ENCODE assay signal across 42 mouse cellular contexts in genomic region chr16:23977732-23978131, GRCm38 (mm10). TPM values are rescaled to one million over a fixed set of nuclear protein-coding genes. Genes with fewer than 3 reads are reported as not detected.
DNase-seq lines count a peak whose midpoint lies in the region; ATAC-seq and TF ChIP-seq lines count a peak whose summit lies in the region.
"Had no signal": no experiment of that assay in that cellular context is flagged by ENCODE, and none has a peak within 500 bp of the region (broad histone marks: within the 10 kb centered on the region; RNA-seq: fewer than 3 reads in every experiment).

No protein-coding gene starts in this region.

- H3K36me3 ChIP-seq in lung, postnatal 0 days (ENCODE audit: insufficient read depth, low read length) = 0 out of 2 replicates have a peak, but pooled peaks cover under 1% of the 10 kb centered on the region
- H3K36me3 ChIP-seq: embryonic facial prominence, embryonic 12.5 days; heart, embryonic 13.5 days; hindbrain, embryonic 10.5 days; hindbrain, embryonic 15.5 days; liver, embryonic 12.5 days; midbrain, embryonic 13.5 days had no signal

- H3K9ac ChIP-seq in lung, postnatal 0 days (replicated peaks; ENCODE audit: low read depth) = no peak overlapping the region
- H3K9ac ChIP-seq: embryonic facial prominence, embryonic 12.5 days; heart, embryonic 13.5 days; hindbrain, embryonic 15.5 days; limb, embryonic 13.5 days; liver, embryonic 12.5 days; lung, embryonic 14.5 days; midbrain, embryonic 13.5 days had no signal

- no peak overlapping the region for H3K4me2 ChIP-seq in lung, postnatal 0 days (replicated peaks; ENCODE audit: low read depth, low read length)
- H3K4me2 ChIP-seq: embryonic facial prominence, embryonic 12.5 days; heart, embryonic 13.5 days; hindbrain, embryonic 15.5 days; limb, embryonic 13.5 days; liver, embryonic 12.5 days; lung, embryonic 14.5 days; midbrain, embryonic 13.5 days had no signal

- peak; percentile 68 for ATAC-seq in lung, postnatal 0 days
- no peak for ATAC-seq in cerebellum, adult (ENCODE audit: insufficient number of reproducible peaks, low FRiP score, low TSS enrichment)
- ATAC-seq: activated CD4-positive, CD25-positive, alpha-beta regulatory T cell, adult 4 months; CD4-positive, CD25-positive, alpha-beta regulatory T cell, adult 4 months; forebrain, embryonic 14.5 days; inflammation-experienced regulatory T-cells, adult 6 months; liver, embryonic 12.5 days; midbrain, embryonic 13.5 days had no signal

- 62% methylated on average over 3 of the region's 3 CpGs for WGBS in lung, postnatal 0 days

- H3K27me3 ChIP-seq in lung, postnatal 0 days (replicated peaks; ENCODE audit: insufficient read depth, low read length) = no peaks in the 10 kb centered on the region

- TF ChIP-seq POLR2A in bone marrow macrophage, adult 2 months (IDR thresholded peaks at IDR 0.05; ENCODE audit: borderline replicate concordance, low read depth, low read length) = no peak

- no peaks in the 10 kb centered on the region for H3K9me3 ChIP-seq in lung, postnatal 0 days (ENCODE audit: low read length)
- H3K9me3 ChIP-seq: embryonic facial prominence, embryonic 12.5 days; heart, embryonic 13.5 days; hindbrain, embryonic 10.5 days; hindbrain, embryonic 15.5 days; limb, embryonic 13.5 days; liver, embryonic 12.5 days; midbrain, embryonic 13.5 days had no signal

- TF ChIP-seq EP300 in lung, postnatal 0 days (IDR thresholded peaks at IDR 0.05) = peak; percentile 86

- no peak for TF ChIP-seq CTCF in layer of hippocampus, adult 2 months (conservative IDR thresholded peaks at IDR 0.05)
- no peak for TF ChIP-seq CTCF in bone marrow macrophage, adult 2 months (IDR thresholded peaks at IDR 0.05; ENCODE audit: low read depth, low read length)
- TF ChIP-seq CTCF in lung, postnatal 0 days (IDR thresholded peaks at IDR 0.05) = no peak

- no peak overlapping the region for H3K4me3 ChIP-seq in layer of hippocampus, adult 2 months
- no peak overlapping the region for H3K4me3 ChIP-seq in bone marrow macrophage, adult 2 months (ENCODE audit: insufficient read depth, low read length)
- H3K4me3 ChIP-seq in lung, postnatal 0 days (ENCODE audit: low read depth, low read length) = no peak overlapping the region
- H3K4me3 ChIP-seq: embryonic facial prominence, embryonic 12.5 days; heart, embryonic 13.5 days; hindbrain, embryonic 10.5 days; hindbrain, embryonic 15.5 days; limb, embryonic 13.5 days; liver, embryonic 12.5 days; megakaryocyte, embryonic 14.5 days; midbrain, embryonic 13.5 days had no signal

- no peak for DNase-seq in layer of hippocampus, adult 2 months (ENCODE audit: low spot score in 2 of 2)
- no peak for DNase-seq in layer of hippocampus, postnatal 36 days
- peak; percentile 89 for DNase-seq in lung, postnatal 0 days (ENCODE audit: low spot score)
- peak; percentile 56 to 69 for DNase-seq in lung, postnatal 4 days
- no peak for DNase-seq in thymus, adult 18-20 months
- DNase-seq in gastrocnemius, adult 8-10 months (ENCODE audit: low spot score in 2 of 2) = no peak
- DNase-seq: adrenal gland, adult 8-10 months; cerebellum, postnatal 36 days; gastrocnemius, postnatal 10 days; heart, postnatal 10 days; kidney, adult 11 months; kidney, postnatal 25 days; lung, embryonic 14.5 days; retina, postnatal 1 day; right cerebral cortex, postnatal 14 days had no signal

- H3K4me1 ChIP-seq in bone marrow macrophage, adult 2 months (ENCODE audit: control insufficient read depth, insufficient read depth, low read length) = peaks cover 43% of the 10 kb centered on the region
- H3K4me1 ChIP-seq in lung, postnatal 0 days (ENCODE audit: insufficient read depth, low read depth, low read length) = peaks cover 17% of the 10 kb centered on the region

- H3K27ac ChIP-seq in layer of hippocampus, adult 2 months = peak overlapping the region; percentile 67
- peak overlapping the region; percentile 46 for H3K27ac ChIP-seq in bone marrow macrophage, adult 2 months (ENCODE audit: insufficient read depth, low read depth, low read length)
- H3K27ac ChIP-seq in lung, postnatal 0 days (ENCODE audit: low read length) = no peak overlapping the region
- H3K27ac ChIP-seq: embryonic facial prominence, embryonic 12.5 days; heart, embryonic 13.5 days; hindbrain, embryonic 10.5 days; hindbrain, embryonic 15.5 days; limb, embryonic 13.5 days; liver, embryonic 12.5 days; midbrain, embryonic 13.5 days had no signal

RNA-seq across cellular contexts. Expression of gene Gm37419, which starts 10.6 kb away (rescaled TPM):
- total RNA-seq in layer of hippocampus, adult 2 months (2021) = not detected
- not detected for total RNA-seq in layer of hippocampus, postnatal 36 days (2021)
- polyA plus RNA-seq in bone marrow macrophage, adult 2 months (2012; ENCODE audit: insufficient read depth, insufficient read length, missing spikeins) = not detected in 2 replicates
- polyA plus RNA-seq in lung, postnatal 0 days (2015; fragmentation: Nextera tagmentation; extraction: Ambion mirVana) = not detected in 2 replicates
- not detected for total RNA-seq in gastrocnemius, adult 8-10 months (2022)
- total RNA-seq: adrenal gland, adult 8-10 months; gastrocnemius, postnatal 10 days; heart, adult 18-20 months; heart, postnatal 10 days; layer of hippocampus, adult 18-20 months; layer of hippocampus, postnatal 14 days; left cerebral cortex, adult 8-10 months; left cerebral cortex, postnatal 36 days; monocyte, adult 5-6 weeks had no signal
- polyA plus RNA-seq: activated CD4-positive, CD25-positive, alpha-beta regulatory T cell, adult 4 months; CD4-positive, CD25-positive, alpha-beta regulatory T cell, adult 4 months; cerebellum, adult 2 months; embryonic facial prominence, embryonic 12.5 days; forebrain, embryonic 14.5 days; frontal cortex, adult 2 months; heart, embryonic 13.5 days; hindbrain, embryonic 10.5 days; hindbrain, embryonic 15.5 days; inflammation-experienced regulatory T-cells, adult 6 months; kidney, embryonic 14.5 days; limb, embryonic 13.5 days; liver, embryonic 12.5 days; lung, embryonic 14.5 days; midbrain, embryonic 13.5 days; neural tube, embryonic 14.5 days; small intestine, adult 2 months; stomach, embryonic 14.5 days; testis, adult 2 months had no signal

RNA-seq across cellular contexts. Expression of gene Bcl6, which starts 10.9 kb away (rescaled TPM):
- 10 to 100 TPM; 56.8 to 61.5 TPM for total RNA-seq in layer of hippocampus, adult 2 months (2021)
- 10 to 100 TPM; 55.3 to 66.4 TPM for total RNA-seq in layer of hippocampus, postnatal 36 days (2021)
- polyA plus RNA-seq in bone marrow macrophage, adult 2 months (2012; ENCODE audit: insufficient read depth, insufficient read length, missing spikeins) = 41.0 and 47.5 TPM in 2 replicates
- 2.3 TPM in 2 replicates for polyA plus RNA-seq in lung, postnatal 0 days (2015; fragmentation: Nextera tagmentation; extraction: Ambion mirVana)
- total RNA-seq in gastrocnemius, adult 8-10 months (2022) = 10 to 100 TPM; 43.6 to 72.2 (median 55.8) TPM

RNA-seq across cellular contexts. Expression of gene Rtp2, which starts 45.5 kb away (rescaled TPM):
- total RNA-seq in layer of hippocampus, adult 2 months (2021) = under 1 TPM; 0.32 to 0.54 TPM
- total RNA-seq in layer of hippocampus, postnatal 36 days (2021) = under 1 TPM; 0.40 to 0.48 TPM
- not detected in 2 replicates for polyA plus RNA-seq in bone marrow macrophage, adult 2 months (2012; ENCODE audit: insufficient read depth, insufficient read length, missing spikeins)
- polyA plus RNA-seq in lung, postnatal 0 days (2015; fragmentation: Nextera tagmentation; extraction: Ambion mirVana) = not detected in 2 replicates
- not detected for total RNA-seq in gastrocnemius, adult 8-10 months (2022)
- total RNA-seq: adrenal gland, adult 8-10 months; gastrocnemius, postnatal 10 days; heart, adult 18-20 months; heart, postnatal 10 days; left cerebral cortex, postnatal 36 days; monocyte, adult 5-6 weeks had no signal
- polyA plus RNA-seq: activated CD4-positive, CD25-positive, alpha-beta regulatory T cell, adult 4 months; cerebellum, adult 2 months; forebrain, embryonic 14.5 days; heart, embryonic 13.5 days; hindbrain, embryonic 10.5 days; hindbrain, embryonic 15.5 days; inflammation-experienced regulatory T-cells, adult 6 months; kidney, embryonic 14.5 days; limb, embryonic 13.5 days; liver, embryonic 12.5 days; lung, embryonic 14.5 days; midbrain, embryonic 13.5 days; neural tube, embryonic 14.5 days; small intestine, adult 2 months; stomach, embryonic 14.5 days had no signal

Comparison
In these comparisons a context has a peak if more than half of its experiments do, and no peak if none do; other contexts are left out.
1. DNase-seq: peak in lung, postnatal 0 days (single experiment) and lung, postnatal 4 days (2 of 2); none in layer of hippocampus, adult 2 months (0 of 2), layer of hippocampus, postnatal 36 days (0 of 2), thymus, adult 18-20 months (0 of 2) and gastrocnemius, adult 8-10 months (0 of 2).